Mouse (Mus musculus): ENCODE results near the gene Nit1.
"Not testable (repeated sequence)": the region's sequence is repeated elsewhere in the genome, so short reads cannot be mapped to it uniquely, and the experiment has no call there.

Nit1 gene

DNA sequence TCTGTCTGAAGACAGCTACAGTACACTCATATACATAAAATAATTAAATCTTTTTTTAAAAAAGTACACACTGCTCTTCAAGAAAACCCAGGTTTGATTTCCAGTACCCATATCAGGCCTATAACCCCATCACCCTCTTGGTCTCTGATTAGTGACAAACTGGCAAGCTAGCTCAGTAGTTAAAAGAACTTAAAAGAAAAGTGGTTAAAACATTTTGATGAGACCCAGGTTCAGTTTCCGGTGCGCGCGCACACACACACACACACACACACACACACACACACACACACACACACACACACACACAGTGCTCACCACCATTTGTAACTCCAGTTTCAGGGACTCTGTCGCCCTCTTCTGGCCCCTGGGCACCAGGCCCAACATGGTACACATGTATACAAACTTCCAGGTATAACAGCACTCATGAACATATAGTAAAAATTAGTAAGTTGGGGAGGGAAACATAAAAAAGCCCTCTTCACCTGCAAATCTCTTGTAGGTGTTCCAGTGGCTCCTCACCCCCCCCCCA is 10.4 kb upstream of the Nit1 start:
- no peak for DNase-seq (ENCODE audit: low spot score in 2 of 2)

DNA sequence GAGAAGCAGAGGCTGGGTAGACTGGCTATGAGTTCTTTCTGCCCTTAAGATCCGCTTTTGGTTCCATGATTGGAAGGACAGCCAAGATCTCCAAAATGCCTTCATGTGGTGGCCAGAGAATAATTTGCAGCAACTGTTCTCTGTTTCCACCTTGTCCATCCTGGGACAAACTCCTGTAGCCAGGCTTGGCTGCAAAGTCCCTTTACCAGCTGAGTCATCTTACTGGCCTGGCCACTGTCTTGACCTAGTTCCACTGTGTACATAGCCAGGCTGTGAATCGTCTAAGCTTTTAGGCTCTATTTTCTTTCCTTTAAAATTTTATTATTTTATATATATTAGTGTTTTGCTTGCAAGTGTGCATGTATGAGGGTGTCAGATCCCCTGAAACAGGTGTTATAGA is 3.8 kb upstream of the Nit1 start:
- DNase-seq (ENCODE audit: low spot score in 2 of 2) = no peak

DNA sequence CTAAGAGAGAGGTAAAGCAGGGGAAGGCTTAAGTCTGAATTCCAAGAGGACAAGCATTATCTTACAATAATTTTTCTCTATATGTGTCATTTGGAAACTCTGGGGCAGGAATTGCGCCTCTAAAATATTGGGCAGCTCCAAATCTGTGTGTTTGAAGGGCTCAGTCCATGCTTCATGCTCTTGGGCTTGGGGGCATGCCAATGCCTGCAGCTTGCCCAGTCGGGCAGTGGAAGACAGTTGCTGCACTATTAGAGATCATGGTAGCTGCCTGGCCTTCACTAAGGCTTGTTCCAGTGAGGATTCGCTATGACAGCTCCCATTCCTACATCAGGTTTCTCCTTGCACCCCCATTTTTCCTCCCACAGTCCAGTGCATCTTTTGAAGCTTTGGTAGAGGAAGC is 3.2 kb upstream of the Nit1 start:
- DNase-seq (ENCODE audit: low spot score in 2 of 2) = no peak

DNA sequence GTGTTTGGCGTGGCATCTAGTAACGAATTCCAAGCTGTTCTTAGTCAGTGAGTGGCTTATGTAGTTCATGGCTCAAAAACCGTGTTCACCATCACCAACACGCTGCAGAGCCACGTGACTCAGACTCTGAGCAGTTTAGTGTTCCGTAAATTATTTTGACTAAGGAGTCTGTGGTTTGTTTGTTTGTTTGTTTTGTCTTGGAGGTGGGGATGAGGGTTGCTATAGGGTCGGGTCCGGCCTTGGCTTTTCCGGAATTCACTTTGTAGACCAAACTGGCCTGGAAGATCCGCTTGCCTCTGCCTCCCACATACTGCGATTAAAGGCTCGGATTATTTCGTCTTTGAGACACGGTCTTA is 627 bp upstream of the Nit1 start:
- no peak for DNase-seq (ENCODE audit: low spot score in 2 of 2)

DNA sequence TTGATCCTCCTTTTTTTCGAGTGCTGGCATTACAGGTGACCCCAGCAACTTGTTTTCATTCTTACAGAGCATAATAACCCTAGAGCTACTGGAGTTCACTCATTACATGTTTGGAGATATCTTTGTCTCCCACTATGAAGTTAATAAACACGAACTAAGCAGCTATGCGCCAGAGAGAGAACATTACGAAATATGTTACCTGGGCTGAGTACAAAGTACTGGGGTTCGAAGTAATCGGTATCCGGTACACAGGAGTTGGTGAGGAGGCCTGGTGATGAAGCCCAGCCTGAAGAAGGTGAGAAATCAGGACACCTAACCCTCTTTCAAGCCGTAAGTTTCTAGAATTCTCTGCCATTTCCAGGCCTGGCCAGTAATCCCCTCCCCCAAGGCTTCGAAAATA is 731 bp downstream of the Nit1 start:
- DNase-seq (ENCODE audit: low spot score in 2 of 2) = no peak

DNA sequence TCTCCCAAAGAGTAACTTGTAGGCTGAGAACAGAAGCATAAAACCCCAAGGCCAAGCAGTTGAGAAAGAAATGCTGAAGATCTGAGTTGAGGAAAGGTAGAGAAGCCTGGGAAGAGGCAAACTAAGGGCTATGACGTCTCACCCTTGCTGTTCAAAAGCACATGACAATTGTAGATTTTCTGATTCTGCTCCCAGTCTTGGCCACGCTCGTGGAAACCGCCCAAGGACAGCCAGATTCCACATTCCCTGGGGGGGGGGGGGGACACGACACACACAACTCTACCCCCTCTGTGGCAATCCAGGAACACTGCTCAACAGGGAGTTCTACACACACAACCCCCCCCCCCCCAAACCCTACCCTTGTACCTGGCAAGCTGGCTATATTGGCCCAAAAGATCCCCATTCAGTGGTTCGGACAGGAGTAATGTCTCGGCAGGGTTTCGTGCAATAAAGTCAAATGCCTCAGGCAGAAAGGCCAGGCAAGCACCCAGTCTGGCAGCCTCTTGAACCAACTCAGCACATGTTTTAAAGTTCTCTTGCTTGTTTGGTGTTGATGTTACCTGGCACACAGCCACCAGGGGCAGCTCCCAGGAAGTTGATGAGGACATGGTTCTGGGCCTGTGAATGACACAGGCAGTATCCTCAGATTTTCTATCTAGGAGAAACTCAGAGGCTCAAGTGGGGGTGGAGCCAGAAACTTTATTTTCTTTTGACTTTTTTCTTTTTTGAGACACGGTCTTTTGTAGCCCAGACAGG is 1.3 kb downstream of the Nit1 start:
- DNase-seq (ENCODE audit: low spot score in 2 of 2) = no peak

DNA sequence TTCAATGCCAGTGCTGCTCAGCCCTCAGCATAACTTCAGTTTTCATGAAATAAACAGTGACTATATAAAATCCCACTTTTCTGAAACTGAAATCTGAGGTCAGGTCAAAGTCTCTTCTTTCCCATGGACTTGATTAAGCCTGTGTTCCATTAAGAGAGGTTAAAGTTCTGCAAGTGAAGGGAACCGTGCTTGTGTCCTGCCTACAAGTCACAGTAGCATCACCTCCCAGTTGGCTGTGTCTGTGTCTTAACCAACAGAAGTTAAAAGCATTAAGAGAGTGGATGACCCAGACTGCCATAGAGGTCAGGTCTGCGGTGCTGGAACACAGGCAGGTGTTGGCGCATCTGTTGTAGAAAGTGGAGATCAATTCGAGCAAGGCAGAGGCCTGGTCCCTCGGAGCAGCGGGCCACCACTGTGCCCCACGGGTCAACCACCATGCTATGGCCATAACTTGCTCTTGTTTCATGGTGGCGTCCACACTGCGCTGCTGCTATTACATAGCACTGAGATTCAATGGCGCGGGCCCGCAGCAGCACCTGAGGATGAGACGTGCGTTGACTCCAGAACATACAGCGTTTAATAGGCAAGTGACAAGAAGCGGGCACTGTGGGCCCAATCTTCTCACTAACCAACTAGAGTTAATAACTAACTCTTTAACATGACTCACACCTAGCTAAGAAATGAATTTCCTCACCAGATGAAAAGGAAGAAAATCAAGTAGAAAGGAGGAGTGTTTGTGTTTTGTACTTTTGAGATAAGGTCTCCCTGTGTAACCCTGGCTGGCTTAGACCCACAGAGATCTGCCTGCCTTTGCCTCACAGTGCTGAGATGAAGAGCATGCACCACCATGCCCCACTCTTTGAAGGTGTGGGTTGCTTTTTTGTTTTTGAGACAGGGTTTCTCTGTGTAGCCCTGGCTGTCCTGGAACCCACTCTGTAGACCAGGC is 2.9 kb downstream of the Nit1 start:
- DNase-seq (ENCODE audit: low spot score in 2 of 2) = no peak

DNA sequence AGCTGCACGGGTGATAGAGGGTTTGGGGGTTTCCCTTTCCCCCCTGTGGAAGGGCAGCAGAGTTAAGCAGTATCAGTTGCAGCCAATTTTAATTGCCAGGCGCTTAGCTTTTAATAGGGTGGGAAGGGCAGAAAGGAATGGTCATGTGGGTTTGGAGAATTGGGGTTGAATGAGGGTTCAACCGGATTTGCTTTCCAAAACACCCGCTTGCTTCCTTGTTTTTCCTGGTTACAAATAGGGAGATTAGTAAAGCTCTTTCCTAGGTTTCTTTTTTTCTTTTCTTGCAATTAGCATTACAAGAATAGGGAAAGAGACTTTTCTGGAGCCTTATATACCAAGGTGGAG is 15.3 kb downstream of the Nit1 start:
- no peak for DNase-seq (ENCODE audit: low spot score in 2 of 2)

DNA sequence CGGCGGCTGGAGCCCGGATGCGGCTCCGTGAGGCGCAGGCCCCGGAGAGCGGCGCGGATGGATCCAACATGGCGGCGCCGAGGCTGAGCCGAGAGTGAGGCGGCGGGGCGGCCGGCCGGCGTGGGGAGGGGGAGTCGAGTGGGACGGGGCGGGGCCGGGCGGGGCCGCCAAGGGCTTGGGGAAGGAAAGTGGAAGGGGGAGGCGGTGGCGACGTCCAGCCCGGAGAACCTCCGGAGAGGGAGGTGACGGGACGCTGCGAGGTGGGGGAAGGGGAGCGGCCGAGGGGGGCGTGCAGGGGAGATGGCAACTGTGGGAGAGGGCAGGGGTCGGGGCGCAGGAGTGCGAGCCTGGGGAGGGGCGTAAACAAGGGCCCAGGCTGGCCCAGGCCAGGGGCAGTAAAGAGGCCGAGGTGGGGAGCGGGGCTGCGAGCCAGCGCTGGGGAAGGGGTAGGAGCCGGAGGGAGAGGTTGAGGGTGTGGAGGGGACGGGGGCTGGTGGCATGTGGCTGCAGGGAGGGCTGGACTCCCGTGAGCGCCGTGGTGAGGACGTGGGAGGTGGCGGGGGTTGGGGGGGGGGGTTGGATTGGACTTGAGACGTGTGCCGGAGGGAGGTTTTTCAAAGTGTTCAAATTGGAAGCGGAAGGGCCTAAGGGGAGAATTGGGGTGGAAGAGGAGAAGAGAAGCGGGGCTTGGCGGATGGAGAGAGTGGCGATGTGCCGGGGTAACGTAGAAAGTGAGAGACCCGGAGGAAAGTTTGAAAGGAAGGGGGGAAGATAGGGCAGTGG is 15.8 kb downstream of the Nit1 start:
- no peak for DNase-seq (ENCODE audit: low spot score in 2 of 2)

DNA sequence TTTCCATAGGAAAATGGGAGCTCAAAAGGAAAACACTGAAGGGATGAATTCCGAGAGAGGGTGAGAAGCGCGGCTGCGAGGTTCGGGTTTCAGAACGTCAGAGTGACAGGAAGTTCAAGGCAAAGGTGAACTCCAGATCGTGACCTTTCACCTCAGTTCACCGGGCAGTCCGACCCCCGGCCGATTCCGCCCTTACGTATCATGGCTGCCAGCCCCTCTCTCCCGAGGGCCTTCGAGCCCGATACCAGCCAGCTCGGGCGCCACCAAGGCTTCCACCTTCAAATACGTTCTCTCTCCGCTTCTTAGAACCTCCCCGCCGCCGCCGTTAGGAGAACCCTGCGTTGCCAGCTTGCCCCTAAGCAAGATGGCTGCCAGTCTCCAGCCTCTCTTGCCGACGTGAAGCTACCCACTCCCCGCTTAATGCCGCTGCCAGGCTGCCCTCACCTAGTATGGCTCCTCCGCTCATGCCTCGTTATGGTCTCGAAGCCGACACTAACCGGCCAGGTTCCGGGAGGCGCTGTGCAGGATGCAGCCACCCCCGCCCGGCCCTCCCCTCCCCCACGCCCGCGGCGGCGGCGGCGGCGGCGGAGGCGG is 16.5 kb downstream of the Nit1 start, which contains the start of gene Dedd:
TSS of gene Dedd (plus strand) at position 307 of the 594 bp plus-strand sequence.
- peak; percentile 93 for DNase-seq (ENCODE audit: low spot score in 2 of 2)

DNA sequence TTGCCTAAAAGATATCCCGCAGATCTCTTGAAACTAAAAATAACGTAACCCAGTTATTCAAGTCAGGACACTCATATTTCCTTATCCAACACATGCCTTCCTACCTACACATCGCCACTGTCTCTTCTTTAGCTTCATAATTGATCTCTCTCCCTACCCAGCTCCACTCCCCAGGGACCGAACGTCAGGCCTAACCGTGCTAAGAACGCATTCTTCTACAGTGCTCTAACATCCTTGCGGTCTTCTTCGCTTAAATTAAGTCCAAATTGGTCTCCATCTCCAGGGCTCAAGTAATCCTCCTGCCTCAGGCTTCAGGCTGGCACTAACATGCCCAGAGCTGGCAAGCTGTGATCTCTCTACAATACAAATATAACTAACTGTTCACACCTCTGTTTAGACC is 17.2 kb downstream of the Nit1 start:
- no peak for DNase-seq (ENCODE audit: low spot score in 2 of 2)

DNA sequence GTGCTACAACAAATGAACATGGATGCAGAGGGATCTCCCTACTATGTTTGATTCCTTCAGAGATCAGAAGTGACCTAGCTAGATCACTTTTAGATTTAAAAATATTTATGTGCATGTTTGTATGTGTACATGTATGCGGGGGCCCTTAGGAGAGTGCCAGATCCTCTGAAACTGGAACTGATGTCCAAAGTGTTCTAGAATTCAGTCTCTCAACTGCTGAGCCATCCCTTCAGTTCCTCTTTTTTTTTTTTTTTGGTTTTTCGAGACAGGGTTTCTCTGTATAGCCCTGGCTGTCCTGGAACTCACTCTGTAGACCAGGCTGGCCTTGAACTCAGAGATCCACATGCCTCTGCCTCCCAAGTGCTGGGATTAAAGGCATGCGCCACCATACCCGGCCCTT is 18.9 kb downstream of the Nit1 start:
- not testable (repeated sequence) for DNase-seq (ENCODE audit: low spot score in 2 of 2)

DNA sequence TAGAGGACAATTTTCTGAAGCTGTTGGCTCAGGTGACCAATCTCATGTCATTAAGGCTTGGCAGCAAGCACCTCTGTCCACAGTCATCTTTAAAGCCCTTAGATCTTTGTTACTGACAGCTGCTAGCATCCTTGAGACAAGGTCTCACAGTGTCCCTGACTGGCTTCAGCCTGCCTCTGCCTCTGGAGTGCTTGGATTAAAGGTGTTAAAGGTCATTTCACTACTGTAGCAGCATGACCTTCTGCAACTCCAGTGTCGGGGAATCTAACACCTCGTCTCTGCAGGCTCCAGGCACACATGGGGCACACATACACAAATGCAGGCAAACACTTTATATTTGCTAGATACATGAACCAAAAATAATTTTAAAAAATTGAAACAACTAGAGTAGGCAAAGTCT is 19.9 kb downstream of the Nit1 start:
- no peak for DNase-seq (ENCODE audit: low spot score in 2 of 2)

DNA sequence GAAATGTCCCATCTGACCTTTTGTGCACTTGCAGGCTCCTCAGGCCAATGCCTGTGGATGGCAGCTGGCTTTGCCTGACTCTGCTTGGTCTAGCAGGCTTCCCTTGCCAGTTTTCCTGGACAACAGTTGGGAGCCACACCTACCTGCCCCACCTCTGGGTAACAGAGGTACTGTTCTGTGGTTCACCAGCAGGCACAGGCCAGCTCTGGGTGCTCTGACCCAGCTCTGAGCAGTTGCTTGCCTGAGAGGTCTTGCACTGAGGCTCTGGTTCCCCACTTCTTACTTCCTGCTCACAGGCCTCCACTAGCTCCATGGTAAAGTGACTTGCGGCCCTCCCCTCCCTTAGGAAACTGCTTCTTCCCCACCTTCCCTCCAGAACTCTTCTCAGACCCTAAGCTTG is 23.4 kb downstream of the Nit1 start:
- no peak for DNase-seq (ENCODE audit: low spot score in 2 of 2)

DNA sequence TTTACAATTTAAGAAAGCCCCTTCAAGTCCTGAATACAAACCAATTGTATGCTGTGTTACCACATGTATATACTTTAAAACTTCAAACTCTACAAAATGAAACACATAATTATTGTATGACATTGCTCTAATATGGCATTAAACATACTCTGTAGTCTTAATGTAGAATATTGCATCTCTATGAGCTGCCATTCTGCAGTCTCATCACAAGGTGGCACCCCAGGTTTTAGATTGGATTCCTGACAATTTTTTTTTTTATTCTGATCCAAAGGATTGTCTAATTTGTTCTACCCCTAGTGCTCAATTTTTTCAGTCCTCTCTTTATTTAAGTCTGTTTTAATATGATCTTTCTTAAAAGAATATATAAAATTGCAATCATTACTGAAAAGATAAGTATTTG is 24.0 kb downstream of the Nit1 start:
- DNase-seq (ENCODE audit: low spot score in 2 of 2) = no peak

DNA sequence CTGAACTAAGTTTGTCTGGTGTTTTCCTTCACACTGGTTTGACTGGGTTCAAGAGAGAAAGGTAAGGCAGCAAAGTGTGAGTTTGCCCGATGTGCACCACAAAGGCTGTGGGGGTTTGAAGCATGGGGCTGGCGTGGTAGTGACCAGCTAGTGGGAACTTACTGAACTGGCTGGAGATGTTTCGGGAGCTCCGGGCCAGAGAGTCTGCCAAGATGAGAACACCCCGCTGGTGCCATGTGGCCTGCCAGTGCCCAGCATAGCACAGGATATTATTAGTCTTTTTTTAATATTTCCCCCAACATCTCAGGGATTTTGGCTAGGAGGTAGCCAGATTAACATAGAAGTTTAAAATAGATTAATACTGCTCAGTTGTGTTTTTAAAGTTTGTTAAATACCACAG is 25.3 kb downstream of the Nit1 start:
- DNase-seq (ENCODE audit: low spot score in 2 of 2) = no peak

DNA sequence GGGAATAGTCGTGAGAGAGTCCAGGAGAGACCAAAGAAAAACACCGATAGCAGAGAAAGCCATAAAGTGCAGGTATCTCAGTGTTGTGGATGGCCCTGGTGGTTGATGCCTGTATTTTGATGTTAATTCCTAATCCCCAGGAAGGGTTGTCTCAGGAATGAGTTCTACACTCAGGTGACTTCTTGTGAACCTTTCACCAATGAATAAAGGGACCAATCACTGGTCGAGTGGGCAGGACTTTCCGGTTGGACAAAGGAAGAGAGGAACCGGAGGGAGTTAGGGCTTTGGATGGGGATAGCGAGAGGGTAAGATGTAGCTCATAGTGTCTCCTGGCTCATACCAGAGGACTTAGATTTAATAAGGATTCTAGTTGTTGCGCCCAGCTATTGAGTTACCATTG is 25.7 kb downstream of the Nit1 start:
- DNase-seq (ENCODE audit: low spot score in 2 of 2) = no peak

DNA sequence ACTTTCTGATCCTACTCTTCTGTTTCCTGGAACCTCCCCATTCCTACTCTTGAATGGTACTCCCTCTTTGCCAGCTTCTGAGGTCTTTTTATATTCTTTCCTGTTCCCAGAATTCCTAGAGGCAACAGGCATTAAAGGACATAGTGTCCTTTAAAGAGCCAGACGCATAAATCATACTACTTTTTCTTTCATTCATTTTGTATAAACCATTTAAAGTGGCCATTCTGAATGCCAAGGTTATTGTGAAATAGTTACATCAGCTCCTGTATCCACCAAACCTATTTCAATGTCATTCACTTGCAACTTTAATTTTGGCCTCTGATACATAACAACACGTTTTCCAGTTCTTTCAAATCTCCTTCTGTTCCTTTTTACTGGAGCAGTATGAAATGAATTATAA is 36.1 kb downstream of the Nit1 start:
- no peak for DNase-seq (ENCODE audit: low spot score in 2 of 2)

DNA sequence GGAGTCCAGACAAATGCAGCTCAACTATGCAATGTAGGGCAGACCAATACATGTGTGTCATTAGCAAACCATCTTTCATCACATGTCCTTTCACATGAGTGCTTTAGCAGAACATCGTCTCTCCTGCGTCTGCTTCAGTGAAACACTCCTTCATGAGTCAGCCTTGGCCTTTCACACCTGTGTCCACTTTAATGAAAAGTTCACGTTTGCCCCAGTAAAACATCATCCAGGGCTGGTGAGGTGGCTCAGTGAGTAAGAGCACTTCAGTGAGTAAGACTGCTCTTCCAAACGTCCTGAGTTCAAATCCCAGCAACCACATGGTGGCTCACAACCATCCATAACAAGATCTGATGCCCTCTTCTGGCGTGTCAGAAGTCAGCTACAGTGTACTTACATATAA is 39.3 kb downstream of the Nit1 start:
- DNase-seq (ENCODE audit: low spot score in 2 of 2) = not testable (repeated sequence)

DNA sequence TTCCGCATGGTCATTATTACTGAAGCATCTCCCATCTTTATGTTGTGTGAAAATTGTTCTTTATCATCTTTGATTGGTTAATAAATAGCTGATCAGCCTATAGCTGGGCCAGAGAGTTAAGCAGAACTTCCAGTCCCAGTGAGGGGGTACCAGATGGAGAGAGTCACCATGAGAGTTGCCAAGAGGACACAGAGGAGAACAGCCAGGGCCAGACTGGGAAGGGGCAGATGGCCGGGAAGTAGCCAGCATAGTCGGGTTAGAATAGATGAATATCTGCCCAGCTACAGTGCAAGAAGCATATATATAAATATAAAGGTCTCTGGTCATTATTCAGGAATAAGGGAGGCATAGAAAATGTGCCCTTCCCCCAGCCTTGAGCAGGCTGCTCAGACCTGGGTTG is 47.2 kb downstream of the Nit1 start:
- no peak for DNase-seq (ENCODE audit: low spot score in 2 of 2)

DNA sequence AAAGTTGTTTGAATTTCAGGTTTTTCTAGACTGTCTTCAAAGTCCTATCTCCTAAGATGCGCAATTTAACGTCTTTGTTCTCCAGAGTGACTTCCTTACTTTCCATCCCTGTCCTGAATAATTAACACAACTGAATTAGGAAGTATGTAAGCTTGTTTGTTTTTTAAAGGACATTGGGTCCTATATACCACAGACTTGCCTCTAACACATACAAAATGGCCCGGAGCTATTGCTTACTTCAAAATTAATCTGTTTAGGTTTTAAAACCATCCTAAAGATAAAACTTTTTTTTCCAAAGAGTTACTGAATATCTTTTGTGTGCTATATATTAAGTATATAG is 50.4 kb downstream of the Nit1 start:
- no peak for DNase-seq (ENCODE audit: low spot score in 2 of 2)
